Mouse (Mus musculus) neural tube, embryonic 15.5 days (tissue): ENCODE results near the gene Ttll4. TPM values are rescaled to one million over a fixed set of nuclear protein-coding genes. Genes with fewer than 3 reads are reported as not detected.

ENCODE experiments used
- ATAC-seq: fragments of 200-750 bp; cut with Nextera tagmentation; 2 replicates; pipeline ENCODE4 v1.8.0; 2017; ENCODE audit warnings: mild to moderate bottlenecking, moderate TSS enrichment, moderate library complexity; ENCODE audit not compliant: low FRiP score
- H3K27ac ChIP-seq: fragments of 300-500 bp; sonication (generic); replicated peaks from 2 replicates; pipeline ENCODE4 v1.5.1; 2015; ENCODE audit warnings: mild to moderate bottlenecking, inconsistent platforms
- H3K27me3 ChIP-seq: fragments of 300-500 bp; sonication (generic); replicated peaks from 2 replicates; pipeline ENCODE4 v1.6.1; 2015; ENCODE audit warnings: inconsistent platforms
- H3K36me3 ChIP-seq: fragments of 300-500 bp; sonication (generic); 2 replicates; pipeline ENCODE4 v1.6.1; 2015; ENCODE audit warnings: inconsistent platforms
- H3K4me1 ChIP-seq: fragments of 300-500 bp; sonication (generic); 2 replicates; pipeline ENCODE4 v1.6.1; 2015; ENCODE audit warnings: inconsistent platforms
- H3K4me2 ChIP-seq: fragments of 300-500 bp; sonication (generic); 2 replicates; pipeline ENCODE4 v1.6.1; 2015; ENCODE audit warnings: inconsistent platforms, mild to moderate bottlenecking, moderate library complexity
- H3K4me3 ChIP-seq: fragments of 300-500 bp; sonication (generic); replicated peaks from 2 replicates; pipeline ENCODE4 v1.5.1; 2015; ENCODE audit warnings: mild to moderate bottlenecking, inconsistent platforms
- H3K9ac ChIP-seq: fragments of 300-500 bp; sonication (generic); replicated peaks from 2 replicates; pipeline ENCODE4 v1.6.1; 2015; ENCODE audit warnings: mild to moderate bottlenecking, inconsistent platforms
- H3K9me3 ChIP-seq: fragments of 300-500 bp; sonication (generic); replicated peaks from 2 replicates; pipeline ENCODE4 v1.6.1; 2016; ENCODE audit warnings: inconsistent platforms
- WGBS: fragments of 180-500 bp; shearing (Covaris S2); methylation state at CpG from one replicate; pipeline ENCODE4 v1.1.7; 2015; ENCODE audit warnings: mixed read lengths; 5-methylcytosine and 5-hydroxymethylcytosine counted together
- polyA plus RNA-seq: library from polyadenylated mRNA; unstranded; fragments of >200 nt; fragmentation: Nextera tagmentation; extraction: Ambion mirVana; gene quantifications from 2 replicates; pipeline ENCODE4 v1.2.1, GENCODE M21; 2015

Gene Ttll4
- polyA plus RNA-seq, 1 experiment from 2014 or later, result 7.7 TPM

DNA sequence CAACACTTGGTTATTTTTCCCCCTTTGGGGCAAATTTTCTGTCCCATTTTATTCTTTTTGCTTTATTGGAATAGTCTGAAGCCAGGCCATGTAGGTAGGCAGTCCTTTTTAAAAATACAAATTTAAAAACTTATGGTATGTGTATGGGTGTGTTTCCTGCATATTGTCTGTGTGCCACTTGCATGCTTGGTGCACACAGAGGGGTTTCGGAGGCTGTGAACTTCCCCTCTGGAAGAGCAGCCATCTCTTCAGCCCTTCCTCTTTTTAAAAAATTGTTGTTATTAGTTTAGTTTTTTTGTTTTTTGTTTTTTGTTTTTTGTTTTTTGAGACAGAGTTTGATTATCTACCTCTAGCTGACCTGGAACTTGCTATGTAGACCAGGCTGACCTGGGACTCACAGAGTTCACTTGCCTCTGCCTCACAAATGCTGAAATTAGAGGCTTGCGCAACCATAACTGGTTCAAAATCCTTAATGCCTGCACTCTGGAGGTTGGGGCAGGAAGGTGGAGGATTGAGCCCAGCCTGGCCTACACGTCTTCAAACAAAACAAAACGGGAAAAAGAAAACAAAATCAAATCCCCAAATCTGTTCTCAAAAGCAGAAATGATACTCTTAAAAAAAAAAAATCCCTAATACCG lies 51.0 kb downstream of the Ttll4 start:
- Histone ChIP-seq H3K4me3 (peak overlapping the region; percentile 36), H3K4me1 (peaks cover 11% of the 10 kb centered on the region), H3K9me3 (no peaks in the 10 kb centered on the region), H3K9ac (no peak overlapping the region), H3K27me3 (peaks cover 8% of the 10 kb centered on the region; the same call in 1 of the 2 replicates), H3K36me3 (no peaks in the 10 kb centered on the region), H3K27ac (no peak overlapping the region), H3K4me2 (peak overlapping the region; percentile 69)
- ATAC-seq, result no peak
- WGBS, result 41% methylated on average over 5 of the region's 5 CpGs

DNA sequence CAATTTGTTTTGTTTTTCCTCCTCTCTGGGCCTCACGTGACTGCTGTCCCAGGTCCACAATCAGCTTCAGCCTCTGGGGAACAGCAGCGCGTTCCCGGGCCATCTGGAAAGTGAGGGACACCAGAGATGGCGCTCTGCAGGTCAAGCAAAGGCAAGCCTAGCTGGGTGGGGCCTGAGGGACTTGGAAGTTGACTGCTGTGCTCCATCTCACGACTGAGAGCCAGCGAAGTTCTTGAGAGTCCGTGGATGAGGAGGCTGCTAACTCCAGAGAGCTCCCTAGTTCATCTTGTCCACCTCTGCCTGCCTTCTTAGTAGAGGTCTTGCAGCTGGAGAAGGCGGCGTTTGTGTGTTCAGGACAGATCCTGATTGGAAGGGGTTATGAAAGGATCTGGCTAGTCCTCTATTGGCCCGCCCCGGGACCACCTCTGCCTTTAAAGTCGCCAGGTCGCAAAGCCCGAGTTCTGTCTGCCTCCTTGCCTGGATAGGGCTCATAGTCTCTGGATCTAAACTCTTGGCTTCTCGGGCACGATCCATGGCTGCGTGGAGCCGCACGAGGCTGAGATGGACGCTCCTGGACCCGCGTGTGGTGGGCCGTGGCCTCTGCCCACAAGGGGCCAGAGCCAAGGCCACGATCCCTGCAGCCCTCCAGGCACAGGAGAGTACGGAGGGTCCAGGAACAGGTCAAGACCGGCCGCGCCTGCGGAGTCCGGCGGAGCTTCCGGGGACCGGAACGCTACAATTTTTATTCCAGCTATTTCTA lies 51.7 kb downstream of the Ttll4 start, which contains the start of gene Cyp27a1:
Cyp27a1 (plus strand) TSS at position 476 of the 760 bp plus-strand sequence.
- Histone ChIP-seq H3K27ac (no peak within 1 kb of the TSS), H3K4me1 (peaks cover 11% of the 10 kb centered on the region), H3K27me3 (peaks cover 8% of the 10 kb centered on the region; the same call in 1 of the 2 replicates), H3K9ac (peak within 1 kb of the TSS; percentile 40), H3K4me2 (peak within 1 kb of the TSS; percentile 69), H3K36me3 (no peaks in the 10 kb centered on the region), H3K9me3 (no peaks in the 10 kb centered on the region), H3K4me3 (peak within 1 kb of the TSS; percentile 36)
- 6% methylated on average over 35 of the region's 35 CpGs for WGBS
- ATAC-seq, result no peak

DNA sequence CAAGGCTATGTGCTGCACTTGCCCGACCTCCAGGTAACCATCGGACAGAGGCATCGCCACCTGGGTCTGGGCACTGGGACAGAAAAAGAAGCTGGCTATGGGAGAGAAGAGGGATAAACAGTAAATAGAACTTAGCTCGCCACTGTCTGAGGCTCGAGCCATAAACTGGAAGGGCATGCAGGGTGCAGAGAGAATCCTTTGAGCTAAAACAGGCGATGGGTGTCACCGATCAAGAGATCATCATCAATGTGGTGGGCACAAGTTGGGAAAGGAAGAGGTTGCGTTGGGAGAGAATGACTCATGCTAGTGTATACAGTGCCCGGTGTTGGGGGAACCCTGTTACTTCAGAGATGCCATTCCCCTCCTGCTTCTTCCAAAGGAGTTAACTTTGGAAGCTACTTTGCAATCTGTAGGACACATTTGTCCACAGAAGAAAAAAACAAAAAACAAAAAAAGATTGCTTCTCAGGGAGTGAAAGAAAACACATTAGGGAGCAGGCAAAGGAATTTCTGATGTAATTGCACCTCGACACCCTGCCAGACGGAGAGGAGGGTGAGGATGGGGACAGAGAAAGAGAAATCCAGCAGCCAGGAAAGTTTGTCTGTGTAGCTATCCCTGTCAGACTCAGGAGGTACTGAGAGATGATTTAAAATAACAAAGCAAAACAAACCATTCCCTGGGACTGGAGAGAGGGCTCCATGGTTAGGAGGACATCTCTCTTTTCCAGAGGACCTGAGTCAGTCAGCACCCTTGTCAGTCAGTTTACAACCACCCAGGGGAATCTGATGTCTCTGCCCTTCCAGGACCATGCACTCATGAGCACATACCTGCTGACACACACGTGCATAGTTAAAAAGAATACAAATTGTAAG lies 52.5 kb downstream of the Ttll4 start:
- no peaks in the 10 kb centered on the region for H3K9me3 ChIP-seq

DNA sequence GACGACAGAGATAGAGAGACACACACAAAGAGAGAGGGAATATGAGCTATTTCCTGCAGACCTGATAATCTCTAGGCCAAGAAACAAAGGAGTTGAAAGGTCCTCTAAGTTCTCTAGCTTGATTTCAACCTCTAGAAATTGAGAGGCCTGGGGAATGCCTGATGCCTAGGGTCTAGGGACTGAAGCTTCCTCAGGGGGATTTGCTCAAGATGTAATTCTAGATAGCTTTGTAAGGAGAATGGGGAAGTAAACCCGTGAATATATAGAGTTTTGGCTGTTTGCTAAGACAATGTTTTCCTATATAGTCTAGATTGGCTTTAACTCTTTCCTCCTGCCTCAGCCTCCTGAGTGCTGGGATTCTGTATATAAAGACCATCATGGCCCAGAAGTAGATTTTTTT lies 53.4 kb downstream of the Ttll4 start:
- WGBS, result 67% methylated on average over 2 of the region's 2 CpGs
- H3K4me3 ChIP-seq, result no peak overlapping the region
- H3K4me2 ChIP-seq, result no peak overlapping the region
- no peak overlapping the region for H3K9ac ChIP-seq
- ATAC-seq, result no peak
- H3K36me3 ChIP-seq, result no peaks in the 10 kb centered on the region
- H3K27me3 ChIP-seq, result peaks cover 8% of the 10 kb centered on the region; the same call in 1 of the 2 replicates
- no peaks in the 10 kb centered on the region for H3K9me3 ChIP-seq
- peaks cover 11% of the 10 kb centered on the region for H3K4me1 ChIP-seq
- H3K27ac ChIP-seq, result no peak overlapping the region

More for the DNA sequence above, 52.5 kb downstream of the Ttll4 start:
- peaks cover 11% of the 10 kb centered on the region for H3K4me1 ChIP-seq
- 26% methylated on average over 12 of the region's 12 CpGs for WGBS
- H3K27me3 ChIP-seq, result peaks cover 8% of the 10 kb centered on the region; the same call in 1 of the 2 replicates
- H3K4me3 ChIP-seq, result peak overlapping the region; percentile 36
- no peak for ATAC-seq
- no peaks in the 10 kb centered on the region for H3K36me3 ChIP-seq
- peak overlapping the region; percentile 69 for H3K4me2 ChIP-seq
- no peak overlapping the region for H3K27ac ChIP-seq
- H3K9ac ChIP-seq, result peak overlapping the region; percentile 40

DNA sequence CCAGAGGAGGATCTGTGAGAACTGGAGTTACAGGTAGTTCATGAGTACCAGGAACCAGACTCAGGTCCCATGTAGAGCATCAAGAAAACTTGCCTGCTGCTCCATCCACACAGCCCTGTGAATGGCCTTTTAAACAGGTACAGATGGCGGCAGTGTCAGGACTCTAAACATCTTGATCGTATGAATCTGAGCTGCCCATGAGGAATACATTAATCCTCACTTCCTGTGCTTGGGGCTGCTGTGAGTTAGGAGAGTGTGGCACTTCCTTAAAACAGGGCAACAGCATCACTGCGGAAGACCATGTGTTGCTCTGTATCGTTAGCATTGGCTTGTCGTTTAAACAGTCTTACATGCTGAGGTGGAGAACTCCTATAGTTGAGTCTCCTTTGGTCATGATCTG lies 53.9 kb downstream of the Ttll4 start:
- Histone ChIP-seq H3K4me3 (no peak overlapping the region), H3K4me2 (no peak overlapping the region), H3K4me1 (peaks cover 11% of the 10 kb centered on the region), H3K9ac (no peak overlapping the region), H3K27me3 (peaks cover 8% of the 10 kb centered on the region; the same call in 1 of the 2 replicates), H3K27ac (no peak overlapping the region), H3K9me3 (no peaks in the 10 kb centered on the region), H3K36me3 (no peaks in the 10 kb centered on the region)
- ATAC-seq, result no peak
- 82% methylated on average over 5 of the region's 5 CpGs for WGBS

DNA sequence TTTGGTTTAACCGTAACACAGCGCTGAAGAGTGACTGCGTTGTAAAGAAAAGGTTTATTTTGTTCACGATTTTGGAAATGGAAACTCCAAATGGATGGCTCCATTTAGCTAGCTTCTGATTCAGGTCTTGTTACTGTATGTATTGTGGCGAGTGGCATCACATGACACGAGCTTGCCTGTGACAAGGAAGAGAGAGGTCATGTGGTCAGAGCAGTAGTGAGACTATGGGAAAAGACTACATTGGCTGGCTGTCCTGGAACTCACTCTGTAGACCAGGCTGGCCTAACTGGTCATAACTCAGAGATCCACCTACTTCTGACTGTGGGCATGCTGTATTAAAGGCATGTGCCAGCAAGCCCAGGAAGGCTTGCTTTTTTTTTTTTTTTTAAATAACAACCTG lies 54.3 kb downstream of the Ttll4 start:
- Histone ChIP-seq H3K9me3 (no peaks in the 10 kb centered on the region), H3K27ac (no peak overlapping the region), H3K4me3 (no peak overlapping the region), H3K9ac (no peak overlapping the region), H3K27me3 (peaks cover 8% of the 10 kb centered on the region; the same call in 1 of the 2 replicates), H3K4me1 (peaks cover 11% of the 10 kb centered on the region), H3K36me3 (no peaks in the 10 kb centered on the region), H3K4me2 (no peak overlapping the region)
- 93% methylated on average over 6 of the region's 6 CpGs for WGBS
- ATAC-seq, result no peak

DNA sequence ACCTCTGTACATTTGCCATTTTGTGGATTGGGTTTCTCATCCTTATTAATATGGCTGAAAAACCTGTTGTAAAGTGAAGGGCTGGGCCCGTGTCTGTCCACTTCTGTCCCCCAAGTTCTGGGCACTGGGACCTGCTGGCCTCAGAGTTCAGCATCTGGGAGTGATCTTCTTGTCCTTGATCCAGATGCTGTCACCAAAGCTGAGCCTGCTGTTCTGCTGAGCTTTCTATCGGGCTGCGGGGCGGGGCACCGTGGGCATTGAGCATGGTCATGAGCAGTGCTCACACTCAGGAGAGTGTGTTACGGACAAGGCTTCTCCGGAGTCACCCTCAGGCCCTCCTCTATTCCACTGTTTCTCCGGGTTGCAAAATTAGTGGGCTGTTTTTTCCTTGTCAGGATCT lies 56.6 kb downstream of the Ttll4 start:
- no peak overlapping the region for H3K4me2 ChIP-seq
- no peaks in the 10 kb centered on the region for H3K9me3 ChIP-seq
- H3K4me3 ChIP-seq, result no peak overlapping the region
- no peak overlapping the region for H3K27ac ChIP-seq
- H3K27me3 ChIP-seq, result peaks cover 6% of the 10 kb centered on the region; the same call in 1 of the 2 replicates
- peaks cover 6% of the 10 kb centered on the region for H3K4me1 ChIP-seq
- no peaks in the 10 kb centered on the region for H3K36me3 ChIP-seq
- ATAC-seq, result no peak
- 93% methylated on average over 8 of the region's 8 CpGs for WGBS
- no peak overlapping the region for H3K9ac ChIP-seq

DNA sequence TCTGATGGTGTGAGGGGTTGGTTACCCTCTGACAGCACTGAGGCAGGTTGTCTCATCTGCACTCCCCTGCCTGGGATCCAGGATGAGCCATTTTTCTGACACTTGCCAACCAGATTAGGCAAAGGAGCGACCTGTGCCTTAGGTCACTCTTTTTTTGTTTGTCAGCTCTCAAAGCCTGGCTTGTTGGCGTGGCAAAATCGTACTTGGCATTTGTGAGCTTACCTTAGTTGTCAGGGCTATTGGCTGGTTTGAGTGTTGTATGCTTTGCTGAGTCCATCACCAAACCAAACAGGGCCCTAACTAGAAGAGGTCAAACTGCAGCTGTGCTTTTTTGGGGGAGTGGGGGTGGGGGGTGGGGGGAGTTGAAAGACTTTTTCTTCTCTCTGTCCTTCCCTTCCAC lies 57.7 kb downstream of the Ttll4 start:
- WGBS, result 83% methylated on average over 3 of the region's 3 CpGs
- H3K27me3 ChIP-seq, result 0 out of 2 replicates have a peak, but pooled peaks cover 3% of the 10 kb centered on the region
- H3K4me3 ChIP-seq, result no peak overlapping the region
- no peaks in the 10 kb centered on the region for H3K36me3 ChIP-seq
- H3K4me1 ChIP-seq, result no peaks in the 10 kb centered on the region
- ATAC-seq, result no peak
- H3K4me2 ChIP-seq, result no peak overlapping the region
- H3K9me3 ChIP-seq, result no peaks in the 10 kb centered on the region
- no peak overlapping the region for H3K9ac ChIP-seq
- no peak overlapping the region for H3K27ac ChIP-seq

DNA sequence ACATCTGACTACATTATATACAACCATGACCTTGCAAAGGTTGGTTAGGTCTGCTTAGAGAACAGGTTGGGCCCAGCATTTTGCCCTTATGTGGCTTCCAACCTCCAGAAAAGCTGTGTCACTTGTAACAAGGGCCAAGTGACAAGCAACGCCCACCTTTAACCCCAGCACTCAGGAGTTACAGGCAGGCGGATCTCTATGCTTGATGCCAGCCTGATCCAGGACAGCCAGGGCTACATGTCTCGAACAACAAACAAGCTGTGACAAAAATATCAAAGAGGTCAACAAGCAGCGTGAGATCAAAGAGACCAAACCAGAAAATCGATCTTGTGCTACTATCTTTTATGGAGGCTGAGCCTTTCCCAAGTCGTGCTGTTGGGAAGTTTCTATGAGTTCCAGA lies 60.1 kb downstream of the Ttll4 start:
- Histone ChIP-seq H3K9me3 (no peaks in the 10 kb centered on the region), H3K4me3 (no peak overlapping the region), H3K27me3 (no peaks in the 10 kb centered on the region), H3K4me2 (no peak overlapping the region), H3K9ac (no peak overlapping the region), H3K4me1 (no peaks in the 10 kb centered on the region), H3K27ac (no peak overlapping the region), H3K36me3 (no peaks in the 10 kb centered on the region)
- 84% methylated on average over 6 of the region's 6 CpGs for WGBS
- no peak for ATAC-seq

DNA sequence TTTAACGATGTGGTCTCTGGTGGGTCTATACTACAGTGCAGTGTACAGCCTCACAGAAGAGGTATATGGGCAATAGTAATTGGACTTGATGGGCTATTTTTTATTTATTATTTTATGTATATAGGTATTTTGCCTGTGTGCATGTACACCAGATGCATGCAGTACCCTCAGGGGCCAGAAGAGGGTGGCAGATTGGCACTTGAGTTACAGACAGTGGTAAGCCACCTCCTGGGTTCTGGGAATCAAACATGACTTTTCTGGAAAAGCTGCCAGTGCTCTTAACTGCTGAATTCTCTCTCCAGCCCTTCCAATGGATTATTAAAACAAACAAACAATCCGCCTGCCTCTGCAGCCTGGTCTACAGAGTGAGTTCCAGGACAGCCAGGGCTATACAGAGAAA lies 62.2 kb downstream of the Ttll4 start:
- Histone ChIP-seq H3K4me3 (no peak overlapping the region), H3K9me3 (no peaks in the 10 kb centered on the region), H3K9ac (no peak overlapping the region), H3K4me1 (no peaks in the 10 kb centered on the region), H3K36me3 (no peaks in the 10 kb centered on the region), H3K27ac (no peak overlapping the region), H3K27me3 (no peaks in the 10 kb centered on the region), H3K4me2 (no peak overlapping the region)
- no peak for ATAC-seq
- WGBS, result 70% methylated on average over 2 of the region's 2 CpGs

DNA sequence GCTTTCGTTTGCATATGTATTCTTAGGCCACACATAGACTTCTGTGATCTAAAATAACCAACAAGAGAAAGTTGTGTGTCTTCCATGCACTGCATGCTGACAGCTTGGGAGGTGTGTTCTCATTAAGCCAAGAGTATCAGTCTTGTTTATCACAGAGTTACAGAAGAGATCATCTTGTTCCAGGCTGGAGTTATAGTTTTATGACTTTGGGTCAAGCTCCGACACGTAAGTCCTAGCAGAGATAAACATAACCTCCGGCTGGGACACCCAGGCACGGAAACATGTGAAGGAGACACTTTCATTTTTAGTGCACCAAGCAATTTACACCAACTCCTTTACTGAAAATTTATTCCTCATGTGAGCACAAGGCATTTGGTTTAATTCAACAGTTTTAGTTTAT lies 64.6 kb downstream of the Ttll4 start:
- no peaks in the 10 kb centered on the region for H3K27me3 ChIP-seq
- no peak for ATAC-seq
- no peaks in the 10 kb centered on the region for H3K36me3 ChIP-seq
- H3K27ac ChIP-seq, result no peak overlapping the region
- no peaks in the 10 kb centered on the region for H3K4me1 ChIP-seq
- H3K9me3 ChIP-seq, result no peaks in the 10 kb centered on the region
- no peak overlapping the region for H3K4me2 ChIP-seq
- H3K4me3 ChIP-seq, result no peak overlapping the region
- no peak overlapping the region for H3K9ac ChIP-seq
- 74% methylated on average over 5 of the region's 5 CpGs for WGBS
